Mouse (Mus musculus): ENCODE results near the gene Uggt1.

Uggt1 gene

DNA sequence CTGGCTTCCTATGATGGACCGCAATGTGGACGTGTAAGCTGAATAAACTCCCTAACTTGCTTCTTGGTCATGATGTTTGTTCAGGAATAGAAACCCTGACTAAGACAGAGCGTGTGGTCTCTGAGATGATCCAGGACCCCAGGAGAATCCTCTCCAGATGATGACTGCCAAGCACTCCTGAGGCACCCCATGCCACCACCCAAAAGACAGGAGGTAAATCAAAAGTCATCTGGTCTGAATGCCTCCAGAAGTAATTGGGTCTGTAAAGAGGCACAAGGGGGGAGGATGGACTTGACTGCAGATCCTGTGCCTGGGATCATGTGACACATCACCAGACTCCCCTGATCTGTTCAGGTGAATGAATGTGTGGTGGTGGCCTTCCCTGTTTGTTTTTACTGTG lies 131.9 kb downstream of the Uggt1 start:
- DNase-seq = no peak

DNA sequence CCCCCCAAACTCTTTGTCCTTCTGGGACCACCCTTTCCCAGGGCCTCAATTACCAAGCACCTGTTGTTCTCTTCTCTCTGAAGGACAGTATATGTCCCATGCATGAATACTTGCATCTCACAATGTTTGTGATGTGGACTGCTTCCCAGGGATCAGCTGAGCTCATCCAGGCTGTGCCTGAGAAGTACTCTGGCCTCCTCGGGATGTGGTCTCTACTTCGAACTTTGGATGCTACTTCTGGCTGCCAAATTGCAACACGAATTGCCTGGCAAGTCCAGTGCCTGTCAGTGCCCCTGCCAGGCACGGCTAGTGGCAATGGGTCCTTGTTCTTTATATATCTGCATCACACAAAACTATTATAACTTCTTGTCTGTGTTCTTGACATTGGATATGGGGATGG lies 134.5 kb downstream of the Uggt1 start:
- DNase-seq = no peak

- no peak for DNase-seq
Measured at GRCm38 (mm10) chr1:36105917-36106706, 138.4 kb downstream of the Uggt1 start.

DNA sequence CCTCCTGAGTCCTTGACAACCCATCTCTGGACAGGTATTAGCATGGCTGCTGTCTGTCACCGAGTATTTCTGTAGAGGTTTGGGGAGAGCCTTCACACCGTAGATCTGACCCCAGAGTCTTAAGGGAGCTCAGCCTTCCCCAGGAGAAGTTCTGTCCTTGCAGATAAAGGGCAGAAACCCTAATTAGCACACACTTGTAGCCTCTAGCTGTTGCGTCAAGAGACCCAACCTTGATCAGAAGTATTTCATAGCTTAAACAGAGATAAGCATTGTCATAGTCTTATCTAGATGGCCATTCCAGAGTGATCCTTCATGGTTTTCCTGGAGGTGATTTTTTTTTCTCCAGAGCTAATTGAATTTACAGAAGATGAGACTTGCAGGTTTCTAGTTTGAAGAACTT lies 144.1 kb downstream of the Uggt1 start:
- no peak for DNase-seq

DNA sequence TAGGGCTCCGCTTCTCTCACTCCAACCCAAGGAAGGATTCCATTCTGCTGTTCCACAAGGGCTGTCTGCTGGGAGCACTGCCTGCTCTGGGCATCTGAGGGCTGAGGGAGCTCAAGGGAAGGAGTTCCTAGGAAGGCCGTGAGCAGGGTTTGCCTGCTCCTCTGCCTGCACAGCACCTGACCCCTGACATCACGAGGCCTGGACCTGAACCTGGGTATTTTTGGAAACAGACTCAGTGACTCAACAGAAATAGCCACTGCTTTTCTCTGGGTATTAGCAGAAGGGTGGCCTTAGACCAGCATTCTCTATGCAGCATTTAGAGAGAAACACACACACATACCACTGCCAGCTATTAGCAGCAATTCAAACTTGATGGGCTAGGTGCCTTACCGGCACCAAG lies 146.1 kb downstream of the Uggt1 start:
- DNase-seq = no peak

- DNase-seq = peak; percentile 61 to 74
Measured at GRCm38 (mm10) chr1:36095423-36096272, 148.9 kb downstream of the Uggt1 start.

DNA sequence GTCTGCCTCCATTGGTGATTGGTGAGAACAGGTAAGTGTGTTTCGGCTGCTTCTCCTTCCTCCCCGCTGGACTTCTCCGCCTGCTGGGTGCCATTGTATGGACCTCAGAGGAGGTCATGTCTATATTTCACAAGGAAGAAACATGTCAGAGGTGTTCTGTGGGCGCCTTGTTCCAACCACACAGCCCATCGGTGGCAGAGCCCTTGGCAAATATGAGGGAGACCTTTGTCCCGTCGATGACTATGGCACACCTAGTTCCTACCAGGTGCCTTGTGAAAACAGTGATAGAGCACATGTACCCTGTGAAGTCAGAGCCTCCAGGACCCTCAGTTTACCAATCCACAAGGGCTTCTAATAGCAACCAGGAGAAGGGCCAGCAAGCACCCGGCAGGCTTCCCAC lies 150.8 kb downstream of the Uggt1 start:
- no peak for DNase-seq

DNA sequence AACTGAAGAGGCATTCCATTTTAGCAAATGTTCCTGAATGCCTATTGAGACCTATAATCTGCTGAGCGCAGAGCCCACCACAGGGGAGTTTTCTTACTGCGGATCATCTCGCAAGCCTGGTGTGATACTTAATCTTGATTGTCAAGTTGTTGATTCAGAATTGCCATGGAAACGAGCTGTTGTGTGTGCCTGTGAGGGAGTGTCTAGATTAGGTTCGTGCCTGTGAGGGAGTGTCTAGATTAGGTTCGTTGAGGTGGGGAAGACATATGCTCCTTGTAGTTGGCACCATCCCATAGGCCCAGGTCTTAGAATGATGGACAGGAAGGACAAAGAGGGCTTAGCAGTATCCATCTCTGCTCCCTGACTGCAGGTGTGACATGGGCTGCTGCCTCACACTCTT lies 153.3 kb downstream of the Uggt1 start:
- DNase-seq = no peak

DNA sequence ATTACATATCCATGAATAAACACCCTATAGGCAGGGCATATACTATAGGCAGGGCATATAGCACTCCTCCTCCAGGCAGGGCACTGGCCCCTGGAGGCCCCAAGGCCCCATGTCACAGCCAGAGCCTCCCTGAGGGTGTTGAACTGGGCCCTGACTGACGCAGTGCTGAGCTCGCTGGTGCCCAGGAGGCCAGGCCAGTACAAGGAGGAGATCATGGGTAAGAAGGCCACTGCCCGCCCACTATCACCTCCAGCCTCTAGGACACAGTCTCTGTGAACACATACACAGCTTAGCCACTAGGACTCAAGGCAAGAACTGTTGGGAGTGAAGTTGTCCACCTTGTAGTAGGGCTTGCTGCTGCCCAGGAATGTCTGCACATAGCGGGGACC lies 153.8 kb downstream of the Uggt1 start:
- no peak for DNase-seq

Measured in lung, postnatal 4 days (tissue).